Mouse (Mus musculus): ENCODE data around the gene Mphosph9. TPM values are rescaled to one million over a fixed set of nuclear protein-coding genes. Genes with fewer than 3 reads are reported as not detected.
"Not testable (repeated sequence)": the region's sequence is repeated elsewhere in the genome, so short reads cannot be mapped to it uniquely, and the experiment has no call there.

The Mphosph9 gene
- total RNA-seq, 2 experiments from 2014 or later, result 8.7 to 21.2 TPM

- ATAC-seq (ENCODE audit: poor library complexity, severe bottlenecking), result no peak
Measured at GRCm38 (mm10) chr5:124217566-124218249, 110.1 kb downstream of the Mphosph9 start.

GRCm38 (mm10) chr5:124217092-124217491 lies 110.7 kb downstream of the Mphosph9 start:
- ATAC-seq (ENCODE audit: poor library complexity, severe bottlenecking), result not testable (repeated sequence)

DNA sequence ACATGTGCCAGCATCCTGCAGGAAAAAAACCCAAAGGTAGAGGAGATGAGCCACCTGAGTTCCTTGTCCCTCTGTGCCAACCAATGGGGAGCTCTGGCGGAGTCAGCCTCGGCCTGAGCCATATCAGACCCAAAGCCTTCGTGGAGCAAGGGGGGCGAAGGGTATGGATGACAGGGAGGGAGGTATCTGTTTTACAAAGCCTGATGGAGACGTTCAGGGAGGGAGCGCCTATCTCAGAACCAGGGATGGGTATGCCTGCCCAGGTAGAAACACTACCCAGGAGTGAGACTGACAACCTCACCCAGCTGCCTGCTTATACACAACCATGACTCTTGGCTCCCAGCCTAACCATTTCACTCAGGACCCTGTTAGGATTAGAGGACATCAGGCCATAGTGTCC lies 111.4 kb downstream of the Mphosph9 start:
- no peak for ATAC-seq (ENCODE audit: poor library complexity, severe bottlenecking)

DNA sequence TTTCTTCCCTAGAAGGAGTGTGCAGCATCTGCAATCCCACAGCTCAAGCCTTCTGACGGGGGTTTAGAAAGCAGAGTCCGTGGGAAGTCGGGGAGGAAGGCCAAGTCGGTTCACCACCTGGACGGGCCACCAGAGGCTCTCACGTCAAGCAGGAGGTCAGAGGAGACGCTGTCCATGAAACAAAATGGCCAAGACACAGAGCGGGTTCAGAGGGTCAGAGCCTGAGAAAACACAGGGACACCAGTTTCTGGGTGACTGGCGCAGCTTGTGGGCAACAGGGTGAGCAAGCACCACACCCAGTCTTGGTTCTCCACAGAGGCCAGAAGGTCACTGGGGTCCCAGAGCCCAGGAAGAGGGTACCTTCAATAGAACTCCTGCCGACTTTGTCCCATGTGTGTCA lies 112.1 kb downstream of the Mphosph9 start:
- ATAC-seq (ENCODE audit: poor library complexity, severe bottlenecking), result no peak

GRCm38 (mm10) chr5:124214516-124215145 lies 113.1 kb downstream of the Mphosph9 start:
- ATAC-seq (ENCODE audit: poor library complexity, severe bottlenecking), result peak; percentile 40; the same call in 1 of the 2 replicates

DNA sequence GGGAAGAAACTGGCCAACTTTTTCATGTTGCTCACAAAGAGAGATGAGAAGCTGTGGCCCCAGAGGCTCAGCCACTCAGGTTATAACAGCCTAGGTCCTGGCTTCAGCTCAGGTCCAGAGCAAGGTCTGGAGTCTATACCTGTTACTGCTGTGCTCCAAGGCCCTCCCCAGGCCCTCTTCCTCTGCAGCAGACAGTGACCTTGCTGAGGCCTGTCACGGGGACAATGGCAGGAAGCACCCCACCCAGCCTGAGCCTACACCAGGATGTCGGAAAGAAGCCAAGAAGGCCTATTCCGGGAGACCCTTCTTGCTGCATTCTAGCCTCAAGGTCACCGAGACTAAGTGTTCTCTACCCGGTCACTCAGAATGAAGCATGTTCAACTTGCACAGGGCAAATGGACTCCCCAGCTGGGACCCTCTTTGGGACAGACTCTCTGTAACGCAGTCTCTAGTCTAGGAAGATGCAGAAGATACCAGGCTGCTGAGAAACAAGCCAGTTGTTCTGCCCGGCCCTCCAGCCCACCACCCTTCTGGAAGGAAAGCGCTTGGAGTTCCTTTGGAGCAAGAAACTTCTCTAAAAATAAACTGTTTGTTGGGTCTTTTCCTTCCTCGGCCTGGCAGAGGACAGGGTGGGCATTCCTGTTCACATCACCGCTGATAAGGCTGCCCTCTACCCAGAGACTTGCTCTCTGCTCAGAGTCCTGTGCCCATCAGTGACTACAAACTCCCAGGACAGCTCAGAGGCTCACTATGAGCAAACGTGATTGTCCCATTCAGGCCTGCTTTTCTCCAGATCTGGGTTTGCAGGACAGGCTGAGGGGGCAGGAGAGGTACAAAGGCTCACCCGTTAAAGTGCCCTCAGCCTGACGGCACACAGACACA lies 113.9 kb downstream of the Mphosph9 start:
- no peak for ATAC-seq (ENCODE audit: poor library complexity, severe bottlenecking)

GRCm38 (mm10) chr5:124211669-124212068 lies 116.1 kb downstream of the Mphosph9 start:
- no peak for ATAC-seq (ENCODE audit: poor library complexity, severe bottlenecking)

DNA sequence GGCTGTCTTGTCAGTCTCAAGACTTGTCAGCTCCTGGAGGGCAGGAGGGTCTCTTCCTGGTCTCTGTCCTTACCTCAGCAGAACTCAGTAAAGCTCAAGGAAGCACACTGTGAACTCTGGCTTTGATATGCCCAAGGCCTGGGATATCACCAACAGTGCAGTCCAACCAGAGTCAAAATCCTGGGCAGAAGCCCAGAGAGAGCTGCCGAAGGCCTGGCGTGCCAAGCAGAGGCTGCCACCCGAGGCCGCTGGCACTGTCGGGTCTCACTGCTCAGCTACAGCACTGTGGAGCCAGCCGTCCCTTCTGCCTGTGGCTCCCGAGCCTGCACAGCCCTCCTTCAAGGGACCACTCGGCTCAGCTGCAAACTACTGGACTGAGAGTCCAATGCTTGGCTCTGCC lies 116.5 kb downstream of the Mphosph9 start:
- no peak for ATAC-seq (ENCODE audit: poor library complexity, severe bottlenecking)

DNA sequence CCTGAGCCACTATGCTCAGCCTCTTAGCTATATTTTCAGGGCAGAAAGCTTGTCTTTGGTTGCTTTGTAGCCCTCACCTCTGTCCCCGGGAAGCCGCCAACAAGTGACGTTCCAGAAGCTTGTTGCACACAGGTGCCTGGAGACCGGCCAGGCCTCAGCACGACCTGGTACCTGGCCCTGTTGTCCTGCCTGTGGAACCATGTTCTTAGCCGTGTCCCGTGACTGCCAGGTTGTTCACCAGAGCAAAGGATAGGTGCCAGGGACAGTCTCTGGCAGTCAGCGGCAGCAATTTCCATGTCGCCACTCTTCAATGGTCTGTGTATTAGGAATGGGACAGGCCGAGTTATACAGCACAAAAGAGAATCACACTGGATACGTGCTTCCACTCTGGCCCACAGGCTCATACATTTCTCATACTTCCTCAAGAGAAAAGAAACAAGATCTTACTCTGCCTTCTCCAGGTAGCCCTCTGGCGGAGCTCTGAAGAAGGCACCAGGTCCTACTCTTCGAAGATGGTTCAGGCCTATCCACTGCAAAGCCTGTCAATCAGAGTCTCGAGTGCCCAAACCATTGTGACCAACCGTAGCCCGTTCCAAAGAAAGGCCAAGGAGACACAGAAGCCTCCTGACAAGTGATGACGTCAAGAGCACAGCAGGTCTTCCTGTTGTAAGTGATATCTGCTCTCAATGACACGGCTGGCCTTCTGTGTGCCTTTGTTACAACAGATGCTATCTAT lies 117.3 kb downstream of the Mphosph9 start:
- ATAC-seq (ENCODE audit: poor library complexity, severe bottlenecking), result no peak

DNA sequence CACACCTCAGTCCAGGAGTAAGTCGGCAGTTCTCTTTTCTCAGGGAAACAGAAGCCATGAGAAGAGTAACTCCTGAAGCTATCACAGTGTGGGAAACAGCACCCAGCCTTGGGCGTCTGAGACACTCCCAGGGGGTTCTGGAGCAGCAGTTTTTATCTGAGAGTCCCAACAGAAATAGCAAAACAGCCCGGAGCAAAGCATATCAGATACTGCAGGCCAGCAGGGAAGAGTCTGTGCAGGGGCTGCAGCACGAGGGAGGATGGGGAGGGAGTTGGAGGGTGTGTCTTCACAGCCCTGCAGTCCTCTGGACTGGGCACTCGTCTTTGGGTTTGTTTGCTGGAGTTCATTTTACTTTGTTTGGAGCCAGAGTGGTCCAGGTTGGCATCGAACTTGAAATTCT lies 117.9 kb downstream of the Mphosph9 start:
- ATAC-seq (ENCODE audit: poor library complexity, severe bottlenecking), result no peak

DNA sequence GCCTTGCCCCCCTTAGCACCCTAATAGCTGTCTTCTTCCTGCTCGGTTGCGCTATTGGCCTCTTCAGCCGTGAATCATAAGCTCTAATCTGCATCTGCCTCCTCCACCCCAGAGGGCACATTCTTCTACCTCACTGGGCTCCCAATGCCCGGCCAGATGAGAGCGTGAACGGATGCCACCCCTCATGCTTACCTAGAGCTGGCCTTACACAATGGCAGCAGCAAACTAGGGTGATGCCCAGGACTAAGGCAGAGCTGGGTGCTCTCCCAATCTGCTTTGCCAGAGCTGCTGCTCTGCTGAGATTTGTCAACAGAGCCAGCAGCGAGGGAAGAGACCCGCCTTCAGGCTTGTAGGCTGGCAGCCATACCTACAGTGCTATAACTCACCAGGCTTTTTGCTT lies 119.7 kb downstream of the Mphosph9 start:
- ATAC-seq (ENCODE audit: poor library complexity, severe bottlenecking), result no peak

DNA sequence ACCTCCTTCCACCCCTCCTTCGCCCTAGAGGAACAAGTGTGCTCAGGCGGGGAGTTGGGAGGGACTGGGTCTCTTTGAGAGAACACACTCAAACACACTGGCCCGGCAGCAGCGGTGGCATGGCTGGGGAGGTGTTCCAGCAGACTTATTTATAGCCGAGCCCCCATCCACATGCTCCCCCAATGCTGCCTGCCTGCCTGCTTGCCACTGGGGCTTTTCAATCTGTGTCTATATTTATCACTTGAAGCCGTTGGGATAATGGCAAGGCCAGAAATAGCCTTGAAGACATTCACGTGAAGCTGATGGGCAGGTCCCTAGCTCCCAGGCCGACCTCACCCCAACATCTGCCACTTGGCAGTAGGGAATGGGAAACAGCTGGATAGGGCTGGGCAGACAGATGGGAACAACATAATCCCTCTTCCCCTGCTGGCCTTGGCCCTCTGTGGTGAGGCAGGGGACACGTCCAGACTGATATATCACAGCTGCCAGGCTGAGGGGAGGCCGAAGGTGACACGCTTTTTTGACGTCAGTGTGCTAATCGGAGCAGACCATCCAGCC lies 121.2 kb downstream of the Mphosph9 start:
- ATAC-seq (ENCODE audit: poor library complexity, severe bottlenecking), result no peak

GRCm38 (mm10) chr5:124205809-124206380 lies 121.9 kb downstream of the Mphosph9 start:
- ATAC-seq (ENCODE audit: poor library complexity, severe bottlenecking), result no peak

- no peak for ATAC-seq (ENCODE audit: poor library complexity, severe bottlenecking)
Measured at GRCm38 (mm10) chr5:124205211-124205610, 122.6 kb downstream of the Mphosph9 start.

DNA sequence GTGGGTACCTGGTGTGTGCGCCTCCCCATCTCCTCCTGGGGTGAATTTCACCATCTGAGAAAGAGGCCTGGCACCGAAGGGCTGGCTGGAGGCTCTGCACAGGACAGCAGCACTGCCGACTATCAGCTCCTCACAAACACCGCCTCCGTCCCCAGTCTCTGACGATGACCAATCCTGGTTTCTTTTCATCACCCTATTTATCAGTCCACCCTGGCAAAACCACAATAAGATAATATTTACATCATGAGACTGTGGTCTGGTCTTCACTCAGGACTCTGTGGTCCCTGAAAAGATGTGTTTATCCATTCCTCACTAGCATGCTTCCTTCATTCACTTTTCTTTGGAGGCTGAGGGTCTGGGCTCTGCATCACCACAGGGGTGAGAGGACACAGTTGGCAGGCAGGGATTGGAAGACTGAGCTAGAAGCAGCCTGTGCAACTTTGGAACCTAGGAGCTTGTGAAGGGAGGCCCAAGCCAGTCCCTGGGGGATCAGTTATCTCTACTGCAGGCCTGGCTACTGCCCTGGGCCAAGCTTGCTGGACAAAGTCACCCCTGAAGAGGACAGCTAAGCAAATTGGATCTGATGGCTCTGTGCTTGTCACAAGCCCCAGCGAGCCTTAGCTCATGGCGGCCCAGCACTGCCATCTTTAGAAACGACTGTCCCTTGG lies 123.5 kb downstream of the Mphosph9 start:
- no peak for ATAC-seq (ENCODE audit: poor library complexity, severe bottlenecking)

GRCm38 (mm10) chr5:124203251-124203650 lies 124.5 kb downstream of the Mphosph9 start:
- ATAC-seq (ENCODE audit: poor library complexity, severe bottlenecking), result no peak

DNA sequence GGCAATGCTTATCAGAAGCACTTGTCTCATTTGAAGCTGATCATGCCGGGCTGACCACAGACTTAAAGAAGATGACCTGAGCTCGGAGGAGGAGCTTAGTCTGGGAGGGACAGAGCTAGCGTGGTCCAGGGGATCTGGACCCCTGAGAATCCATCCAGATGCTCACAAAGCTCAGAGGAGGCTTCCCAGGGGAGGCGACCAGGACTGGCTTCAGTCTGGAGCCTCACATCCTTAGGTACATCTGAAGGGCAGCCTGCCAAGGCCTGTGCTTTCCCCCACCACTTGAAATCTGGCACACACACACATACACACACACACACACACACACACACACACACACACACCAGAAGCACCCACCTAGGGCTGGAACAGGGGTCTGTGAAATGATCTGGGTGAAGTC lies 125.7 kb downstream of the Mphosph9 start:
- ATAC-seq (ENCODE audit: poor library complexity, severe bottlenecking), result no peak

DNA sequence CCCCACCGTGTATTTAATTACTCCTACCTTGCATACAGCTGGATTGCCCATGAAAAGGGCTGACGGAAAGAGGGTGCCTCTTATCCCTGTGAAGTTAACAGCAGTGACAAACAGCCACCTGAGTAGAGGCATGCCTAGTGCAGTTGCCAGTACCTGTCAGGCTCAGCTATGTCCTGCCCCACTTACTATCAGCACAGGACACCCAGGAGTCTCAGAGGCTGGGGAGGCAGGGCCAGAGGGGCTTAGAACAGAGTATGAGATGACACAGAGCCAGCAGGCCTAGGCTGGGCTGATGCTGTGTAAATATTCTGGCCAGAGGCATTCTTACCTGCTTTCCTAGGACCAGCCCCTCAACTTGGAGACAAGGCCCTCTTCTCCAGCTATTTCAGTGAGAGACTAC lies 126.2 kb downstream of the Mphosph9 start:
- ATAC-seq (ENCODE audit: poor library complexity, severe bottlenecking), result no peak
